Mouse (Mus musculus) liver, embryonic 15.5 days (tissue): ENCODE data around the gene Olfr70. TPM values are rescaled to one million over a fixed set of nuclear protein-coding genes. Genes with fewer than 3 reads are reported as not detected.
A peak's percentile ranks its signal among the peaks of the same experiment; 100 is the strongest.

Experiments used
- ATAC-seq: fragments of 200-750 bp; cut with Nextera tagmentation; 2 replicates; pipeline ENCODE4 v1.8.0; 2017; ENCODE audit warnings: moderate number of reproducible peaks, mild to moderate bottlenecking, moderate library complexity; ENCODE audit not compliant: insufficient read depth
- H3K27ac ChIP-seq: fragments of 300-500 bp; sonication (generic); replicated peaks from 2 replicates; pipeline ENCODE4 v1.5.1; 2015; ENCODE audit warnings: mild to moderate bottlenecking, inconsistent platforms
- H3K27me3 ChIP-seq: fragments of 300-500 bp; sonication (generic); 2 replicates; pipeline ENCODE4 v1.6.1; 2015; ENCODE audit warnings: mild to moderate bottlenecking, inconsistent platforms
- H3K36me3 ChIP-seq: fragments of 300-500 bp; sonication (generic); replicated peaks from 2 replicates; pipeline ENCODE4 v1.6.1; 2015; ENCODE audit warnings: moderate library complexity, mild to moderate bottlenecking, inconsistent platforms
- H3K4me1 ChIP-seq: fragments of 300-500 bp; sonication (generic); replicated peaks from 2 replicates; pipeline ENCODE4 v1.6.1; 2015; ENCODE audit warnings: inconsistent platforms
- H3K4me2 ChIP-seq: fragments of 300-500 bp; sonication (generic); 2 replicates; pipeline ENCODE4 v1.6.1; 2015; ENCODE audit warnings: moderate library complexity, mild to moderate bottlenecking, inconsistent platforms
- H3K4me3 ChIP-seq: fragments of 300-500 bp; sonication (generic); replicated peaks from 2 replicates; pipeline ENCODE4 v1.5.1; 2015; ENCODE audit warnings: mild to moderate bottlenecking, inconsistent platforms
- H3K9ac ChIP-seq: fragments of 300-500 bp; sonication (generic); 2 replicates; pipeline ENCODE4 v1.6.1; 2015; ENCODE audit warnings: moderate library complexity, mild to moderate bottlenecking, inconsistent platforms
- H3K9me3 ChIP-seq: fragments of 300-500 bp; sonication (generic); replicated peaks from 2 replicates; pipeline ENCODE4 v1.6.1; 2016; ENCODE audit warnings: inconsistent platforms
- WGBS: fragments of 180-500 bp; shearing (Covaris S2); methylation state at CpG from one replicate; pipeline ENCODE4 v1.1.7; 2015; ENCODE audit warnings: mixed read lengths; ENCODE audit not compliant: insufficient replicate concordance; 5-methylcytosine and 5-hydroxymethylcytosine counted together
- polyA plus RNA-seq: library from polyadenylated mRNA; unstranded; fragments of >200 nt; fragmentation: Nextera tagmentation; extraction: Ambion mirVana; gene quantifications from 2 replicates; pipeline ENCODE4 v1.2.1, GENCODE M21; 2015

Olfr70 gene
- polyA plus RNA-seq, 1 experiment from 2014 or later: not detected

DNA sequence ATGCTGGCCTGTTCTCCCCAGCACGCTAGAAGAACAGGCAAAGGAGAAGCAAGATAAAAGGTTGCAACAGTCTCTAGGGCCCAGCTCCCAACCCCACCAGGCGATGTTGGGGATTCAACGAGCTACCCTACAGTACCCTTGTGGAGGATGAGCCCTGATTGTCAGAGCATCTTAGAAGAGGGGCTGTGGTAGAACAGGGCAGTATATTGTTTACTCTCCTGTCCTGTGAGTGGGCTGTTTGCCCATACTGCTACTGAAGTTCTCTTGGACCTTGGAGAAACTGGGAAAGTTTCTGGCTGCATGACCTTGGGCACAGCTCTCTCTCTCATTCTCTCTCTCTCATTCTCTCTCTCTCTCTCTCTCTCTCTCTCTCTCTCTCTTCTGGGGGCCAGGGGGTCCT, 28.5 kb upstream of the Olfr70 start:
- ATAC-seq: no peak
- Histone ChIP-seq H3K27me3 (no peaks in the 10 kb centered on the region), H3K9me3 (no peaks in the 10 kb centered on the region), H3K4me2 (no peak overlapping the region), H3K4me3 (no peak overlapping the region), H3K36me3 (no peaks in the 10 kb centered on the region), H3K4me1 (peaks cover 33% of the 10 kb centered on the region), H3K9ac (no peak overlapping the region), H3K27ac (0 out of 2 replicates have a peak overlapping the region, but pooled peaks have one; percentile 26)
- 14% methylated on average over 3 of the region's 3 CpGs for whole genome bisulfite sequencing

- Histone ChIP-seq H3K36me3 (no peaks in the 10 kb centered on the region), H3K9me3 (no peaks in the 10 kb centered on the region), H3K9ac (no peak overlapping the region), H3K4me3 (no peak overlapping the region), H3K27me3 (no peaks in the 10 kb centered on the region), H3K4me2 (no peak overlapping the region), H3K4me1 (peaks cover 33% of the 10 kb centered on the region), H3K27ac (0 out of 2 replicates have a peak overlapping the region, but pooled peaks have one; percentile 26)
- ATAC-seq: no peak
- WGBS: 20% methylated on average over 5 of the region's 5 CpGs
Observed at GRCm38 (mm10) chr4:43728576-43728954, 28.0 kb upstream of the Olfr70 start.

DNA sequence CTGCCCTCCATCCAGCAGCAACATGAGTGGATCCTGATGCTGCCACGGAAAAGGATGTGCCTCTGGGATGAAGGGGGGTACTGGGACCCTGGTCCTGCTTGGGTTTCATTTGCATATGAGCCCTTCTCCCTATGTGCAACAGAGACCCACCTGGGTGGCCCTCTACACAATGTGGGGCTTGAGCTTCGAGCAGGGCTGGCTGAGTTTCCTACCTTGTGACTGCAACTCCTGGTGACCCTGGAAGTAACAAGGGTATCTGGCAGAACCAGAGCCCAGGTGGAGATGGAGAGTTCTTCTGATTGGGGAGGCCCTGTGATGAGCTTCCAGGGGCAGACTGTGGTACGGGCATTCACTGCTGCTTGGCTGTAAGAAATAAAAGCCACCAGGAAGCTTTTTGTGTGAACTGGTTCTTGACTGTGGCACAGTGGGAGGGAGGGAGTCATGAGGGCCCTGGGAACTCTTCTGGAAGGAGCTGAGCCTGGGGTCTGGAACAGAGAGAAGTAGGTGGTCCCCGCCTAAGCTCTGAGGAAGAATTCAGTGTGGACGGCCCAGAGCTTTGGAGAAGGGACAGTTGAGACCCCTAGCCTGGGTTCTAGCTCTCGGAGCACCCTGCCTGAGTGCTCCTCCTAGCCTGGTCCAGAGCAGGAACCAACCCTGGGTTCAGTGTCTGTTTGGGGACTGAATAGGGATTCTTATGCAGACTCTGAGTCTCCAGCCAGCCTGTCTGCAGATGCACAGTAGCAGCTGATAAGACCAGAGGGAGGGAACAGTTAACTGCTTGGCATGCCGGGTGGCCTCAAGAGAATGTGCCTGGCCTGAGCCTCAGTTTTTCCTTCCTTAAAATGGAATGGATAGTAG, 27.3 kb upstream of the Olfr70 start:
- ATAC-seq: no peak
- no peak overlapping the region for H3K9ac ChIP-seq
- H3K9me3 ChIP-seq: no peaks in the 10 kb centered on the region
- peaks cover 33% of the 10 kb centered on the region for H3K4me1 ChIP-seq
- WGBS: 48% methylated on average over 7 of the region's 7 CpGs
- H3K27me3 ChIP-seq: no peaks in the 10 kb centered on the region
- H3K27ac ChIP-seq: peak overlapping the region; percentile 11; the same call in 1 of the 2 replicates
- H3K36me3 ChIP-seq: no peaks in the 10 kb centered on the region
- no peak overlapping the region for H3K4me2 ChIP-seq
- no peak overlapping the region for H3K4me3 ChIP-seq

GRCm38 (mm10) chr4:43726995-43727394, 26.4 kb upstream of the Olfr70 start, which contains the start of gene Hrct1:
Hrct1 (plus strand) TSS chr4:43727188.
- no peaks in the 10 kb centered on the region for H3K36me3 ChIP-seq
- H3K27me3 ChIP-seq: no peaks in the 10 kb centered on the region
- H3K4me2 ChIP-seq: no peak within 1 kb of the TSS
- ATAC-seq: no peak
- H3K9ac ChIP-seq: no peak within 1 kb of the TSS
- peaks cover 33% of the 10 kb centered on the region for H3K4me1 ChIP-seq
- H3K9me3 ChIP-seq: no peaks in the 10 kb centered on the region
- peak within 1 kb of the TSS; percentile 11; the same call in 1 of the 2 replicates for H3K27ac ChIP-seq
- WGBS: 39% methylated on average over 3 of the region's 3 CpGs
- H3K4me3 ChIP-seq: no peak within 1 kb of the TSS

DNA sequence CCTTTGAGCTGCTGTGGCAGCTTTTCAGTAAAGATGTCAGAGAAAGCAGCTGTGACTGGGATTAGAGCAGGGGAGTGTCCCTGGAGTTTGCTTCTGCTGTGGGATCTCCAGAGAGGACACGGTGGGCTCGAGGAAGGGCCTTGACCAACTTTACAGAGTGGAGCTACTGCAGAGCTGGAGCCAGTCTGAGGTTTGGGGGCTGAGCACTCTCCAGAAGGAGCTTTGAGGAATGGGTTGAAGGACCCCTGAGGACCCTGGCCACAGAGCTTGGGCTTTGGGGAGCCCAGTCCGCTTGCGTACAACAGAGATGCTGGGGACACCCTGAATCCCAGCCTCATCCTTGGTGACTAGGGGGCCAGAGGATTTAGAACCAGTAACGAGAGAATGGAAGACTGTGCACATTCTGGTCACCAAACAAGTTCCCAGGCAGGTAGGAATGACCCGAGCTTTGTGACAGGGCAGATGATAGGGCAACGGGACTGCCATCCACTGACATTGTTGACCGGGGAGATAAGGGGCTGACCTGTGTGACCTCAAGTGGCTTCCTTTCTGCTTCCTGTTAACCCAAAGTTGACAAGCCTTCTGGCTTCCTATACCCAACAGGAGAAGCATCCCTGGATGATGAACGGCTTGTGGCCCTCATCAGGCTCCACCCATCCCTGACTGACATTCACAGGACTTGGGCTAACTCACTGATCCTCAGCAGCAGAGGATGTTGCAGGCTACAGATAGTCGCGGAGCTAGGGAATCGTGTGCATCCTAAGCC, 25.8 kb upstream of the Olfr70 start:
- H3K36me3 ChIP-seq: no peaks in the 10 kb centered on the region
- H3K4me3 ChIP-seq: no peak overlapping the region
- H3K27me3 ChIP-seq: no peaks in the 10 kb centered on the region
- H3K4me1 ChIP-seq: peaks cover 33% of the 10 kb centered on the region
- no peaks in the 10 kb centered on the region for H3K9me3 ChIP-seq
- no peak overlapping the region for H3K4me2 ChIP-seq
- WGBS: 40% methylated on average over 12 of the region's 12 CpGs
- ATAC-seq: no peak
- H3K27ac ChIP-seq: no peak overlapping the region
- no peak overlapping the region for H3K9ac ChIP-seq

GRCm38 (mm10) chr4:43724764-43725163, 24.2 kb upstream of the Olfr70 start:
- no peak for ATAC-seq
- no peaks in the 10 kb centered on the region for H3K36me3 ChIP-seq
- no peaks in the 10 kb centered on the region for H3K9me3 ChIP-seq
- H3K27ac ChIP-seq: no peak overlapping the region
- peaks cover 22% of the 10 kb centered on the region for H3K4me1 ChIP-seq
- no peak overlapping the region for H3K4me2 ChIP-seq
- no peaks in the 10 kb centered on the region for H3K27me3 ChIP-seq
- 14% methylated on average over 1 of the region's 1 CpGs for WGBS
- no peak overlapping the region for H3K4me3 ChIP-seq
- H3K9ac ChIP-seq: no peak overlapping the region

DNA sequence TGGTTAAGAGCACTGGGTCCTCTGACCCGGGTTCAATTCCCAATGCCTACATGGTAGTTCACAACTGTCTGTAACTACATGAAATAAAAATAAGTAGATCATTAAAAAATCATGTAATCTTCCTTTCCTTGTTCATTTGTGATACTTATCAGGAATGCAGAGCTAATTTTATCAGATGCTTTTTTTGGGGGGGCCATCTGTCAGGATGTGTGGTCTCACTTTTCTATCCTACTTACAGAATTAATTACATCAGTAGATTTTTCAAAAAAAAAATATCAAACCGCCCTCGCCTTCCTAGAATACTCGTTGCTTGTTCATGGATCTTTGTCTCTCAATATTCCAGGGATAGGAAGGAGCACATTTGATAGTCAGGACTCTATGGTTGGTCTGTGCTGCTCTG, 21.6 kb upstream of the Olfr70 start:
- Histone ChIP-seq H3K36me3 (no peaks in the 10 kb centered on the region), H3K9ac (no peak overlapping the region), H3K4me3 (no peak overlapping the region), H3K9me3 (no peaks in the 10 kb centered on the region), H3K27ac (no peak overlapping the region), H3K4me2 (no peak overlapping the region), H3K4me1 (no peaks in the 10 kb centered on the region; the same call in 1 of the 2 replicates), H3K27me3 (no peaks in the 10 kb centered on the region)
- no peak for ATAC-seq
- WGBS: 78% methylated on average over 4 of the region's 4 CpGs

- Histone ChIP-seq H3K36me3 (no peaks in the 10 kb centered on the region), H3K9me3 (no peaks in the 10 kb centered on the region), H3K4me2 (no peak overlapping the region), H3K4me1 (no peaks in the 10 kb centered on the region), H3K9ac (no peak overlapping the region), H3K27me3 (no peaks in the 10 kb centered on the region), H3K27ac (no peak overlapping the region), H3K4me3 (no peak overlapping the region)
- WGBS: 55% methylated on average over 13 of the region's 16 CpGs
- no peak for ATAC-seq
Observed at GRCm38 (mm10) chr4:43720491-43721228, 20.1 kb upstream of the Olfr70 start.

DNA sequence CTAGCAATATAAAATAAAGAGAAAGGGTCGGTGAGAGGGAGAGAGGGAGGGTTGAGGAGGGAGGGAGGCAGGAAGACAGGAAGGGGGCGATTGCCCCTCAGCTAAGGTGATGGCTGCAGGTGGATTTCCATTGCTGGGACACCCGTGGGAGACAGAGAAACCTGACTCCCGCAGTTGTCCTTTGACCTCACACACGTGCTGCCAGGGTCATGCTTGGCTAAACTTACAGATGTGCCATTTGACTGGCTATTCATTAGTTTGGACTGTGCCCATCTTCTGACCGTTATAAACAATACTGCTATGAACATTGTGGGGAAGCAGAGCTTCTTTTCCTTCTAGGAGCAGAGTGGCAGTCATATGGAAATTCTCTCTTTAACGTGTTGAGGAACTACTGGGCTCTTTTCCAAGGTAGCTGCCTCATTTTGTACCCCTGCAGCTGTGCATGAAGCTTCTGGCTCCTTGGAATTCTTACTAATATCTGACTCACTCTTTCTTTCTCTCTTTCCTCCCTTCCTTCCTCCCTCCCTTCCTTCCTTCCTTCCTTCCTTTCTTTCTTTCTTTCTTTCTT, 13.1 kb upstream of the Olfr70 start:
- Histone ChIP-seq H3K4me1 (no peaks in the 10 kb centered on the region), H3K4me3 (no peak overlapping the region), H3K9me3 (no peaks in the 10 kb centered on the region), H3K27me3 (peaks cover 12% of the 10 kb centered on the region), H3K27ac (no peak overlapping the region), H3K36me3 (no peaks in the 10 kb centered on the region), H3K9ac (no peak overlapping the region), H3K4me2 (no peak overlapping the region)
- no peak for ATAC-seq
- 40% methylated on average over 7 of the region's 7 CpGs for WGBS

DNA sequence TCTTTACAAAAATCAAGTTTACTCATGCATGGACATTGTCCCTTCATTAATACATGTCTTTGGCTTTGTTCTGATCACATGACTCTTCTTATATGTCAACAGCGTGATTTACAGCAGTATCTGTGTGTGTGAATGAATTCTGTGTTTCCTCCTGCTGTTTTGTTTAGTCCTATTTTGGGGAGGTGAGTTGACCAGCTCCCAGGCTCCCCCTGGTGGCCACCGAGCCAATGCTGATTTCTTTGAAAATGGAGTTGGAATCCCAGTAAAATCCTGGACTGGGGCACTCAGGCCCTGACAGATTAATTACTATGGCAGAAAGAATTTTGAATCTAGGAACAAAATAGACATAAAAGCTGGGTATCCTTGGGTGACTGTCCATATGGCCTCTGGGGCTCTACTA, 11.2 kb upstream of the Olfr70 start:
- Histone ChIP-seq H3K9me3 (no peaks in the 10 kb centered on the region), H3K36me3 (no peaks in the 10 kb centered on the region), H3K4me1 (no peaks in the 10 kb centered on the region), H3K9ac (no peak overlapping the region), H3K27me3 (peaks cover 19% of the 10 kb centered on the region), H3K4me2 (no peak overlapping the region), H3K4me3 (no peak overlapping the region), H3K27ac (no peak overlapping the region)
- 0% methylated on average over 2 of the region's 2 CpGs for WGBS
- ATAC-seq: no peak
